Mouse (Mus musculus): Measurements from ENCODE around the gene Uggt1. TPM values are rescaled to one million over a fixed set of nuclear protein-coding genes. Genes with fewer than 3 reads are reported as not detected.

Uggt1 gene
- polyA plus RNA-seq, 1 experiment from 2014 or later = 56.1 TPM

GRCm38 (mm10) chr1:36105917-36106706 lies 138.4 kb downstream of the Uggt1 start:
- WGBS = 86% methylated on average over 11 of the region's 11 CpGs
- Histone ChIP-seq H3K9me3 (ENCODE audit: control insufficient read depth, low read length) (no peaks in the 10 kb centered on the region), H3K4me3 (ENCODE audit: low read length) (no peak overlapping the region), H3K27me3 (ENCODE audit: control insufficient read depth, insufficient read depth, low read depth, low read length) (no peaks in the 10 kb centered on the region), H3K27ac (ENCODE audit: low read length) (no peak overlapping the region), H3K36me3 (ENCODE audit: control insufficient read depth, insufficient read depth, low read length) (peaks cover 23% of the 10 kb centered on the region), H3K9ac (ENCODE audit: low read length) (no peak overlapping the region), H3K4me2 (ENCODE audit: low read depth, low read length) (no peak overlapping the region), H3K4me1 (replicated peaks; ENCODE audit: control insufficient read depth, insufficient read depth, low read length) (no peaks in the 10 kb centered on the region)
- no peak for ATAC-seq (ENCODE audit: low read depth)

- Histone ChIP-seq H3K9me3 (ENCODE audit: control insufficient read depth, low read length) (no peaks in the 10 kb centered on the region), H3K9ac (ENCODE audit: low read length) (no peak overlapping the region), H3K4me2 (ENCODE audit: low read depth, low read length) (no peak overlapping the region), H3K27ac (ENCODE audit: low read length) (no peak overlapping the region), H3K4me3 (ENCODE audit: low read length) (no peak overlapping the region), H3K27me3 (ENCODE audit: control insufficient read depth, insufficient read depth, low read depth, low read length) (no peaks in the 10 kb centered on the region), H3K36me3 (ENCODE audit: control insufficient read depth, insufficient read depth, low read length) (peaks cover 13% of the 10 kb centered on the region; the same call in 1 of the 2 replicates), H3K4me1 (replicated peaks; ENCODE audit: control insufficient read depth, insufficient read depth, low read length) (0 out of 2 replicates have a peak, but pooled peaks cover 3% of the 10 kb centered on the region)
- ATAC-seq (ENCODE audit: low read depth) = no peak
- 68% methylated on average over 3 of the region's 3 CpGs for WGBS
These were observed 144.1 kb downstream of the Uggt1 start for GRCm38 (mm10) chr1:36100371-36100770.

DNA sequence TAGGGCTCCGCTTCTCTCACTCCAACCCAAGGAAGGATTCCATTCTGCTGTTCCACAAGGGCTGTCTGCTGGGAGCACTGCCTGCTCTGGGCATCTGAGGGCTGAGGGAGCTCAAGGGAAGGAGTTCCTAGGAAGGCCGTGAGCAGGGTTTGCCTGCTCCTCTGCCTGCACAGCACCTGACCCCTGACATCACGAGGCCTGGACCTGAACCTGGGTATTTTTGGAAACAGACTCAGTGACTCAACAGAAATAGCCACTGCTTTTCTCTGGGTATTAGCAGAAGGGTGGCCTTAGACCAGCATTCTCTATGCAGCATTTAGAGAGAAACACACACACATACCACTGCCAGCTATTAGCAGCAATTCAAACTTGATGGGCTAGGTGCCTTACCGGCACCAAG lies 146.1 kb downstream of the Uggt1 start:
- Histone ChIP-seq H3K4me3 (ENCODE audit: low read length) (no peak overlapping the region), H3K4me2 (ENCODE audit: low read depth, low read length) (no peak overlapping the region), H3K27me3 (ENCODE audit: control insufficient read depth, insufficient read depth, low read depth, low read length) (no peaks in the 10 kb centered on the region), H3K9me3 (ENCODE audit: control insufficient read depth, low read length) (no peaks in the 10 kb centered on the region), H3K9ac (ENCODE audit: low read length) (no peak overlapping the region), H3K27ac (ENCODE audit: low read length) (no peak overlapping the region), H3K4me1 (replicated peaks; ENCODE audit: control insufficient read depth, insufficient read depth, low read length) (0 out of 2 replicates have a peak, but pooled peaks cover 3% of the 10 kb centered on the region), H3K36me3 (ENCODE audit: control insufficient read depth, insufficient read depth, low read length) (peaks cover 13% of the 10 kb centered on the region)
- ATAC-seq (ENCODE audit: low read depth) = no peak
- 86% methylated on average over 4 of the region's 4 CpGs for WGBS

DNA sequence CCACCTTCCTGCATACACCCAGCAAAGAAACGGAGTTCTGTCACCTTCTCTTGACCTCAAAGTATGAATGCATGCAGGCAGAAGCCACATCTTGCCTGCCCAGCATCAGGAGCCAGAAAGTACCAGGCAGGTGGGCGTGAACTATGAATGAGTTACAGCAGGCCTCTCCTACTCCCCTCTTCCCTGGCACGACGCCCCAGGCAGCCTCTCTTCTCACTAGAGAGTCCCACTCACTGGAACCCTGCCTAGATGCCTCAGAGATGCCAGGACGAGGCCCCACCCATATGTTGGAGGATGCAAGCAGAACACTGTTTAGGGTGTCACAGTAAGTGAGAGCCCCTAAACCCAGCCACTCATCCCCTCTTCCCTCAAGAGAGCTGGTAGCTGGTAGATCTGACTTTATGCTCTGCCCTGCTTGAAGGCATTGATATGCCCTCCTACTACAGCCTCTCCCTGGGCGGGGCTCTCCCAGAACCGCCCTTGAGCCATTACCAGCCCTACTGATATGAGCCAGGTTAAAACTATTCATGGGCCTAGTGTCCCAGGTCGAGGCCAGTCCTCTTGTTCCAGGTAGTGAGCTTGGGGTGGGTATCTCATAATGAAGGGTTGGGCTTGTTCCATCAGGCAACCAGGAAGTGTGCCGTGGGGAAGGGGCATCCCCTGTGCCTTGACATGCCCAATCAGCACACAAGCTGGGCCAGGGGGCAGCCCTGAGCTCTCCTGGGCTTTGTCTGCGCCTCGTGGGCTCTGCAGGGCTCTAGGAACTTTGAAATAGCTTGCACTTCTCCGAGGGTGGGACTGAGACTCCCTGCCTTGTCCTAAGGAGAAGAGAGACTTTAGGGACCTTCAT lies 148.9 kb downstream of the Uggt1 start:
- no peak overlapping the region for H3K4me2 ChIP-seq (ENCODE audit: low read depth, low read length)
- H3K4me3 ChIP-seq (ENCODE audit: low read length) = no peak overlapping the region
- 0 out of 2 replicates have a peak, but pooled peaks cover 3% of the 10 kb centered on the region for H3K4me1 ChIP-seq (replicated peaks; ENCODE audit: control insufficient read depth, insufficient read depth, low read length)
- 66% methylated on average over 12 of the region's 12 CpGs for WGBS
- H3K27me3 ChIP-seq (ENCODE audit: control insufficient read depth, insufficient read depth, low read depth, low read length) = no peaks in the 10 kb centered on the region
- H3K9ac ChIP-seq (ENCODE audit: low read length) = no peak overlapping the region
- no peak overlapping the region for H3K27ac ChIP-seq (ENCODE audit: low read length)
- ATAC-seq (ENCODE audit: low read depth) = peak; percentile 69
- no peaks in the 10 kb centered on the region for H3K9me3 ChIP-seq (ENCODE audit: control insufficient read depth, low read length)
- peaks cover 8% of the 10 kb centered on the region for H3K36me3 ChIP-seq (ENCODE audit: control insufficient read depth, insufficient read depth, low read length)

DNA sequence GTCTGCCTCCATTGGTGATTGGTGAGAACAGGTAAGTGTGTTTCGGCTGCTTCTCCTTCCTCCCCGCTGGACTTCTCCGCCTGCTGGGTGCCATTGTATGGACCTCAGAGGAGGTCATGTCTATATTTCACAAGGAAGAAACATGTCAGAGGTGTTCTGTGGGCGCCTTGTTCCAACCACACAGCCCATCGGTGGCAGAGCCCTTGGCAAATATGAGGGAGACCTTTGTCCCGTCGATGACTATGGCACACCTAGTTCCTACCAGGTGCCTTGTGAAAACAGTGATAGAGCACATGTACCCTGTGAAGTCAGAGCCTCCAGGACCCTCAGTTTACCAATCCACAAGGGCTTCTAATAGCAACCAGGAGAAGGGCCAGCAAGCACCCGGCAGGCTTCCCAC lies 150.8 kb downstream of the Uggt1 start:
- no peak overlapping the region for H3K27ac ChIP-seq (ENCODE audit: low read length)
- H3K27me3 ChIP-seq (ENCODE audit: control insufficient read depth, insufficient read depth, low read depth, low read length) = no peaks in the 10 kb centered on the region
- H3K4me2 ChIP-seq (ENCODE audit: low read depth, low read length) = no peak overlapping the region
- H3K9me3 ChIP-seq (ENCODE audit: control insufficient read depth, low read length) = no peaks in the 10 kb centered on the region
- H3K4me3 ChIP-seq (ENCODE audit: low read length) = no peak overlapping the region
- ATAC-seq (ENCODE audit: low read depth) = no peak
- H3K4me1 ChIP-seq (replicated peaks; ENCODE audit: control insufficient read depth, insufficient read depth, low read length) = peaks cover 18% of the 10 kb centered on the region
- H3K36me3 ChIP-seq (ENCODE audit: control insufficient read depth, insufficient read depth, low read length) = peaks cover 8% of the 10 kb centered on the region
- no peak overlapping the region for H3K9ac ChIP-seq (ENCODE audit: low read length)
- 96% methylated on average over 8 of the region's 8 CpGs for WGBS

GRCm38 (mm10) chr1:36091246-36091645 lies 153.3 kb downstream of the Uggt1 start:
- H3K27ac ChIP-seq (ENCODE audit: low read length) = no peak overlapping the region
- WGBS = 65% methylated on average over 6 of the region's 6 CpGs
- peaks cover 26% of the 10 kb centered on the region for H3K4me1 ChIP-seq (replicated peaks; ENCODE audit: control insufficient read depth, insufficient read depth, low read length)
- H3K36me3 ChIP-seq (ENCODE audit: control insufficient read depth, insufficient read depth, low read length) = peaks cover 12% of the 10 kb centered on the region
- no peak overlapping the region for H3K9ac ChIP-seq (ENCODE audit: low read length)
- H3K9me3 ChIP-seq (ENCODE audit: control insufficient read depth, low read length) = no peaks in the 10 kb centered on the region; the same call in 1 of the 2 replicates
- no peaks in the 10 kb centered on the region for H3K27me3 ChIP-seq (ENCODE audit: control insufficient read depth, insufficient read depth, low read depth, low read length)
- no peak for ATAC-seq (ENCODE audit: low read depth)
- H3K4me3 ChIP-seq (ENCODE audit: low read length) = no peak overlapping the region
- no peak overlapping the region for H3K4me2 ChIP-seq (ENCODE audit: low read depth, low read length)

DNA sequence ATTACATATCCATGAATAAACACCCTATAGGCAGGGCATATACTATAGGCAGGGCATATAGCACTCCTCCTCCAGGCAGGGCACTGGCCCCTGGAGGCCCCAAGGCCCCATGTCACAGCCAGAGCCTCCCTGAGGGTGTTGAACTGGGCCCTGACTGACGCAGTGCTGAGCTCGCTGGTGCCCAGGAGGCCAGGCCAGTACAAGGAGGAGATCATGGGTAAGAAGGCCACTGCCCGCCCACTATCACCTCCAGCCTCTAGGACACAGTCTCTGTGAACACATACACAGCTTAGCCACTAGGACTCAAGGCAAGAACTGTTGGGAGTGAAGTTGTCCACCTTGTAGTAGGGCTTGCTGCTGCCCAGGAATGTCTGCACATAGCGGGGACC lies 153.8 kb downstream of the Uggt1 start:
- Histone ChIP-seq H3K9ac (ENCODE audit: low read length) (no peak overlapping the region), H3K4me2 (ENCODE audit: low read depth, low read length) (no peak overlapping the region), H3K4me1 (replicated peaks; ENCODE audit: control insufficient read depth, insufficient read depth, low read length) (peaks cover 24% of the 10 kb centered on the region), H3K9me3 (ENCODE audit: control insufficient read depth, low read length) (no peaks in the 10 kb centered on the region; the same call in 1 of the 2 replicates), H3K27me3 (ENCODE audit: control insufficient read depth, insufficient read depth, low read depth, low read length) (no peaks in the 10 kb centered on the region), H3K4me3 (ENCODE audit: low read length) (no peak overlapping the region), H3K27ac (ENCODE audit: low read length) (no peak overlapping the region), H3K36me3 (ENCODE audit: control insufficient read depth, insufficient read depth, low read length) (peaks cover 15% of the 10 kb centered on the region)
- no peak for ATAC-seq (ENCODE audit: low read depth)
- WGBS = 84% methylated on average over 4 of the region's 4 CpGs
